Comparison of ENCODE assay signal across 12 mouse cellular contexts in the genomic region with DNA sequence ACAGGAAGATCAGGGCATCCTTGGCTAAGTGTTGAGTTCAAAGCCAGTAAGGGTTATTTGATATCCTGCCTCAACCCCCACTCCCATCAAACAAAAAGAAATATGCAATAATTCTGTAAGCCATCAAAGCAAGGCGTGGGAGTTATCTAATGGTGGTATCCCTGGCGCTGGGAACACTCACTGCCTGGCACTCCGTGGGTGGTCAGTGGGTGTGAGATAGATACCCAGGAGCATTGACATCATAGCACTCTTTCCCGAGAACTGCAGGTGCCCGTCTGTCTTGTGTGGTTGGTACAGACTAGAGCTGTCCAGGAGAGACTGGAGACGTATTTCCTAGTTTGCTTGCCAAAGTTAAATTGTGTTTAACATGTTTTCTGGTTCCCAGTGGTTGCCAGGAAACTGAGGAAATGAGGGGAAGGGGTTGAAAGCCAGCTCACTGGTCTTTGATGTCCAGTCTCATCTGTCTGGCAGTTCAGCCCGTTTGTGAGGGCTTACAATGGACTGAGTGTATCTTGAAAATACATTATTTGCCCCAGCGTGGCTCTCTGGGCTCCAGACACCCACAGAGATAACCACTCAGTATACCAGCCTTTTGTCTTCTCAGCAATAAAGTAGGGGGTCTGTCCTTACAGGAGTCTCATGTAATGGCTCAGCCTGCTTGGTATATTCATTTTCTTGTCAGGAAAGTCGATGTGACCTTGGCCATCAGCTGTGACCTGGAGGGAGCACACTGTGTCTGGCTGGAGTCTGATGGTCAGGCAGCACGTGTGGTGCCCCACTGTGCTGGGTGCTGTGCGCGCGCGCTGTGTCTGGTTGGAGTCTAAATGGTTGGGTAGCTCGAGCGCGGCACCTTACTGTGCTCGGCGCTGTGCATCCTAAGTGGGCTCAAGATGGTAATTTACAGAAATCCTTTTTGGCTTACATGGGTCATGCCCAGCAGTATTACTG. TPM values are rescaled to one million over a fixed set of nuclear protein-coding genes. Genes with fewer than 3 reads are reported as not detected.
DNase-seq lines count a peak whose midpoint lies in the region; ATAC-seq and TF ChIP-seq lines count a peak whose summit lies in the region.
"Had no signal": no experiment of that assay in that cellular context is flagged by ENCODE, and none has a peak within 500 bp of the region (broad histone marks: within the 10 kb centered on the region; RNA-seq: fewer than 3 reads in every experiment).

No protein-coding gene starts in this region.

- peak overlapping the region; percentile 98 for H3K27ac ChIP-seq in heart, embryonic 13.5 days (replicated peaks)
- 0 out of 2 replicates have a peak overlapping the region, but pooled peaks have one; percentile 84 for H3K27ac ChIP-seq in intestine, embryonic 15.5 days
- peak overlapping the region; percentile 66 for H3K27ac ChIP-seq in olfactory bulb, adult 2 months (ENCODE audit: insufficient read depth, low read depth, low read length)
- H3K27ac ChIP-seq: liver, embryonic 13.5 days had no signal

- no peak for TF ChIP-seq CTCF in olfactory bulb, adult 2 months (IDR thresholded peaks at IDR 0.05; ENCODE audit: insufficient read depth, low read depth, low read length)

- no peak for TF ChIP-seq POLR2A in olfactory bulb, adult 2 months (IDR thresholded peaks at IDR 0.05; ENCODE audit: insufficient read depth, low read depth, low read length)

- H3K9me3 ChIP-seq in heart, embryonic 13.5 days = no peaks in the 10 kb centered on the region
- no peaks in the 10 kb centered on the region for H3K9me3 ChIP-seq in intestine, embryonic 15.5 days
- H3K9me3 ChIP-seq: liver, embryonic 13.5 days had no signal

- intact Hi-C loops in heart, postnatal 14 days (cut with DNase I) = no loop called here

- H3K4me3 ChIP-seq in heart, embryonic 13.5 days = no peak overlapping the region
- H3K4me3 ChIP-seq in intestine, embryonic 15.5 days (replicated peaks) = no peak overlapping the region
- H3K4me3 ChIP-seq in olfactory bulb, adult 2 months (ENCODE audit: insufficient read depth, low read depth, low read length) = no peak overlapping the region
- H3K4me3 ChIP-seq: erythroblast, embryonic 14.5 days; liver, embryonic 13.5 days had no signal

- H3K36me3 ChIP-seq in heart, embryonic 13.5 days = peaks cover 16% of the 10 kb centered on the region
- H3K36me3 ChIP-seq in intestine, embryonic 15.5 days = no peaks in the 10 kb centered on the region

- DNase-seq in heart, postnatal 14 days = no peak
- DNase-seq in retina, postnatal 1 day = peak; percentile 22
- DNase-seq in retina, embryonic 14.5 days (ENCODE audit: low spot score) = no peak
- no peak for DNase-seq in cerebellum, postnatal 10 days
- DNase-seq in cerebellum, adult 9-10 months = no peak
- DNase-seq: adrenal gland, postnatal 25 days; kidney, adult 8-10 months; liver, embryonic 13.5 days had no signal

- no peaks in the 10 kb centered on the region for H3K27me3 ChIP-seq in heart, embryonic 13.5 days (replicated peaks)
- no peaks in the 10 kb centered on the region for H3K27me3 ChIP-seq in intestine, embryonic 15.5 days (replicated peaks)
- H3K27me3 ChIP-seq: liver, embryonic 13.5 days had no signal

- 69% methylated on average over 19 of the region's 19 CpGs for WGBS in heart, embryonic 13.5 days
- 70% methylated on average over 19 of the region's 19 CpGs for WGBS in intestine, embryonic 15.5 days
- 60% methylated on average over 19 of the region's 19 CpGs for WGBS in olfactory bulb, adult 2 months

- H3K9ac ChIP-seq in heart, embryonic 13.5 days = peak overlapping the region; percentile 90; the same call in 1 of the 2 replicates
- no peak overlapping the region for H3K9ac ChIP-seq in intestine, embryonic 15.5 days
- H3K9ac ChIP-seq: liver, embryonic 13.5 days had no signal

- no peak overlapping the region for H3K4me2 ChIP-seq in heart, embryonic 13.5 days
- no peak overlapping the region for H3K4me2 ChIP-seq in intestine, embryonic 15.5 days (replicated peaks)

- no peak for ATAC-seq in heart, embryonic 13.5 days (ENCODE audit: extremely low read depth, insufficient number of reproducible peaks, low FRiP score, low TSS enrichment)
- no peak for ATAC-seq in intestine, embryonic 15.5 days

- peaks cover 95% of the 10 kb centered on the region for H3K4me1 ChIP-seq in heart, embryonic 13.5 days
- H3K4me1 ChIP-seq in intestine, embryonic 15.5 days (replicated peaks) = peaks cover 65% of the 10 kb centered on the region
- H3K4me1 ChIP-seq in olfactory bulb, adult 2 months (ENCODE audit: control insufficient read depth, insufficient read depth, low read length) = peaks cover 65% of the 10 kb centered on the region

RNA-seq across cellular contexts. Expression of a gene that starts 22.6 kb away (rescaled TPM):
- polyA plus RNA-seq in heart, embryonic 13.5 days (2015; fragmentation: Nextera tagmentation; extraction: Ambion mirVana) = 41.6 and 42.0 TPM in 2 replicates
- total RNA-seq in heart, postnatal 14 days (2021) = 10 to 100 TPM; 60.3 to 68.7 TPM
- 39.5 and 40.7 TPM in 2 replicates for polyA plus RNA-seq in intestine, embryonic 15.5 days (2015; fragmentation: Nextera tagmentation; extraction: Ambion mirVana)
- 293 TPM in 1 of 2 replicates, not detected in the other for polyA plus RNA-seq in olfactory bulb, adult 2 months (2012; ENCODE audit: insufficient read depth, insufficient read length, low replicate concordance, missing spikeins)

RNA-seq across cellular contexts. Expression of a gene that starts 48.3 kb away (rescaled TPM):
- polyA plus RNA-seq in heart, embryonic 13.5 days (2015; fragmentation: Nextera tagmentation; extraction: Ambion mirVana) = 8.1 and 9.1 TPM in 2 replicates
- total RNA-seq in heart, postnatal 14 days (2021) = 1 to 10 TPM; 4.1 to 5.3 TPM
- polyA plus RNA-seq in intestine, embryonic 15.5 days (2015; fragmentation: Nextera tagmentation; extraction: Ambion mirVana) = 18.2 and 20.5 TPM in 2 replicates
- polyA plus RNA-seq in olfactory bulb, adult 2 months (2012; ENCODE audit: insufficient read depth, insufficient read length, low replicate concordance, missing spikeins) = not detected in 2 replicates

RNA-seq across cellular contexts. Expression of a gene that starts 48.5 kb away (rescaled TPM):
- polyA plus RNA-seq in heart, embryonic 13.5 days (2015; fragmentation: Nextera tagmentation; extraction: Ambion mirVana) = 82.1 and 97.1 TPM in 2 replicates
- total RNA-seq in heart, postnatal 14 days (2021) = 10 to 100 TPM; 29.7 to 30.0 TPM
- polyA plus RNA-seq in intestine, embryonic 15.5 days (2015; fragmentation: Nextera tagmentation; extraction: Ambion mirVana) = 69.9 and 72.4 TPM in 2 replicates
- not detected in 2 replicates for polyA plus RNA-seq in olfactory bulb, adult 2 months (2012; ENCODE audit: insufficient read depth, insufficient read length, low replicate concordance, missing spikeins)

RNA-seq across cellular contexts. Expression of a gene that starts 51.5 kb away (rescaled TPM):
- polyA plus RNA-seq in heart, embryonic 13.5 days (2015; fragmentation: Nextera tagmentation; extraction: Ambion mirVana) = 1.1 and 1.6 TPM in 2 replicates
- not detected for total RNA-seq in heart, postnatal 14 days (2021)
- polyA plus RNA-seq in intestine, embryonic 15.5 days (2015; fragmentation: Nextera tagmentation; extraction: Ambion mirVana) = 0.30 TPM in 1 of 2 replicates, not detected in the other
- not detected in 2 replicates for polyA plus RNA-seq in olfactory bulb, adult 2 months (2012; ENCODE audit: insufficient read depth, insufficient read length, low replicate concordance, missing spikeins)
- polyA plus RNA-seq: erythroblast, embryonic 14.5 days; liver, embryonic 13.5 days had no signal
